ENCODE assay signal across 12 mouse cellular contexts in the genomic region with DNA sequence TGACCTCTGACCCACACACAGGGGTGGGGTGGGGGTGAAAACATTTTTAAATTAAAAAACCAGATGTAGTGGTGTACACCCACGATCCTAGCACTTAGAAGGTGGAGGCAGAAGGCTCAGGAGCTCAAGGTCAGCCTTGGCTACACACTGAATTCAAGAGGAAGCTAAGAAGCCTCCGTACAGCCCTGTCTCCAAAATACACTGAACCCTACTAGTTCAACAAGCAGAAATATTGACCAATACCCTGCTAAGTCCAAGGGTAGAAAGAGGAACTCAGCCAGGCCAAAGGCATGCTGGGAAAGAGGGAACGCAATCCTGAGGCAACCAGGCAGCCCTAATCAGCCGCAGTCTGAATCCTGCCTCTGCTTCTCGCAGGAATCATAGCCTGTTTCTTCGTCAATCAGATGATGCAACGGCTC. TPM values are rescaled to one million over a fixed set of nuclear protein-coding genes. Genes with fewer than 3 reads are reported as not detected.
DNase-seq lines count a peak whose midpoint lies in the region; ATAC-seq lines count a peak whose summit lies in the region.
"Had no signal": no experiment of that assay in that cellular context is flagged by ENCODE, and none has a peak within 500 bp of the region (broad histone marks: within the 10 kb centered on the region; RNA-seq: fewer than 3 reads in every experiment).

No protein-coding gene starts in this region.

- H3K4me3 ChIP-seq in liver, embryonic 11.5 days (ENCODE audit: low read depth, low read length) = peak overlapping the region; percentile 7; the same call in 1 of the 2 replicates
- no peak overlapping the region for H3K4me3 ChIP-seq in intestine, embryonic 15.5 days (replicated peaks)
- H3K4me3 ChIP-seq: limb, embryonic 12.5 days; neural tube, embryonic 12.5 days had no signal

- no peaks in the 10 kb centered on the region for H3K9me3 ChIP-seq in liver, embryonic 11.5 days (ENCODE audit: control insufficient read depth, low read length)
- H3K9me3 ChIP-seq in intestine, embryonic 15.5 days = no peaks in the 10 kb centered on the region
- H3K9me3 ChIP-seq: limb, embryonic 12.5 days; neural tube, embryonic 12.5 days had no signal

- no peaks in the 10 kb centered on the region for H3K36me3 ChIP-seq in liver, embryonic 11.5 days (ENCODE audit: control insufficient read depth, insufficient read depth, low read length)
- no peaks in the 10 kb centered on the region for H3K36me3 ChIP-seq in intestine, embryonic 15.5 days
- H3K36me3 ChIP-seq: limb, embryonic 12.5 days; neural tube, embryonic 12.5 days had no signal

- H3K4me1 ChIP-seq in liver, embryonic 11.5 days (replicated peaks; ENCODE audit: control insufficient read depth, insufficient read depth, low read length) = peaks cover 37% of the 10 kb centered on the region
- 0 out of 2 replicates have a peak, but pooled peaks cover 4% of the 10 kb centered on the region for H3K4me1 ChIP-seq in intestine, embryonic 15.5 days (replicated peaks)

- no peak for ATAC-seq in liver, embryonic 11.5 days (replicated peaks; ENCODE audit: low FRiP score)
- peak; percentile 69 for ATAC-seq in monocyte, adult 5-6 weeks (replicated peaks; ENCODE audit: insufficient number of reproducible peaks, low FRiP score, low TSS enrichment, poor library complexity, severe bottlenecking)
- no peak for ATAC-seq in intestine, embryonic 15.5 days

- H3K27me3 ChIP-seq in liver, embryonic 11.5 days (replicated peaks; ENCODE audit: control insufficient read depth, insufficient read depth, low read length) = no peaks in the 10 kb centered on the region
- H3K27me3 ChIP-seq in intestine, embryonic 15.5 days (replicated peaks) = no peaks in the 10 kb centered on the region

- DNase-seq in adrenal gland, adult 2 months = peak; percentile 54
- DNase-seq in adrenal gland, adult 8-10 months = no peak
- DNase-seq in layer of hippocampus, adult 9-11 months = peak; percentile 38
- no peak for DNase-seq in layer of hippocampus, postnatal 36 days
- DNase-seq in liver, embryonic 11.5 days (ENCODE audit: low spot score) = no peak
- DNase-seq in thymus, postnatal 36 days = no peak
- DNase-seq: cerebellum, postnatal 14 days; spleen, adult 18-20 months had no signal

- H3K4me2 ChIP-seq in liver, embryonic 11.5 days = peak overlapping the region; percentile 99
- H3K4me2 ChIP-seq in intestine, embryonic 15.5 days (replicated peaks) = no peak overlapping the region
- H3K4me2 ChIP-seq: limb, embryonic 12.5 days; neural tube, embryonic 12.5 days had no signal

- H3K9ac ChIP-seq in liver, embryonic 11.5 days (ENCODE audit: low read depth, low read length) = peak overlapping the region; percentile 27; the same call in 1 of the 2 replicates
- no peak overlapping the region for H3K9ac ChIP-seq in intestine, embryonic 15.5 days
- H3K9ac ChIP-seq: limb, embryonic 12.5 days; neural tube, embryonic 12.5 days had no signal

- WGBS in liver, embryonic 11.5 days = 32% methylated on average over 7 of the region's 7 CpGs
- WGBS in intestine, embryonic 15.5 days = 64% methylated on average over 7 of the region's 7 CpGs

- H3K27ac ChIP-seq in liver, embryonic 11.5 days (ENCODE audit: low read depth, low read length) = peak overlapping the region; percentile 100
- no peak overlapping the region for H3K27ac ChIP-seq in intestine, embryonic 15.5 days
- H3K27ac ChIP-seq: limb, embryonic 12.5 days; neural tube, embryonic 12.5 days had no signal

RNA-seq across cellular contexts. Expression of a gene that starts 3.2 kb away (rescaled TPM):
- total RNA-seq in adrenal gland, adult 2 months (2021) = 10 to 100 TPM; 59.3 to 66.6 TPM
- 12.2 and 14.7 TPM in 2 replicates for polyA plus RNA-seq in adrenal gland, adult 2 months (2012; rRNA removed)
- 10 to 100 TPM; 44.7 to 57.0 (median 55.7) TPM for total RNA-seq in adrenal gland, adult 8-10 months (2022)
- total RNA-seq in layer of hippocampus, postnatal 36 days (2021) = 10 to 100 TPM; 16.9 to 23.7 TPM
- 108 and 116 TPM in 2 replicates for polyA plus RNA-seq in liver, embryonic 11.5 days (2014; fragmentation: Nextera tagmentation; extraction: Ambion mirVana)
- 92.6 to 112 TPM (median 98.1 TPM) in 3 replicates for total RNA-seq in monocyte, adult 5-6 weeks (2017)
- 50.0 and 54.2 TPM in 2 replicates for polyA plus RNA-seq in intestine, embryonic 15.5 days (2015; fragmentation: Nextera tagmentation; extraction: Ambion mirVana)

RNA-seq across cellular contexts. Expression of a gene that starts 3.8 kb away (rescaled TPM):
- under 1 TPM in 1 of 2 experiments, not detected in 1; 0.31 TPM for total RNA-seq in adrenal gland, adult 2 months (2021)
- 0.30 and 0.55 TPM in 2 replicates for polyA plus RNA-seq in adrenal gland, adult 2 months (2012; rRNA removed)
- total RNA-seq in adrenal gland, adult 8-10 months (2022) = under 1 TPM; 0.17 to 0.65 (median 0.40) TPM
- total RNA-seq in layer of hippocampus, postnatal 36 days (2021) = not detected
- 0.10 and 0.11 TPM in 2 replicates for polyA plus RNA-seq in liver, embryonic 11.5 days (2014; fragmentation: Nextera tagmentation; extraction: Ambion mirVana)
- total RNA-seq in monocyte, adult 5-6 weeks (2017) = 0.19 to 2.2 TPM (median 0.85 TPM) in 3 replicates
- polyA plus RNA-seq in intestine, embryonic 15.5 days (2015; fragmentation: Nextera tagmentation; extraction: Ambion mirVana) = 0.08 and 0.16 TPM in 2 replicates
- polyA plus RNA-seq: neural tube, embryonic 12.5 days had no signal

Comparison
In these comparisons a context has a peak if more than half of its experiments do, and no peak if none do; other contexts are left out.
1. DNase-seq: peak in adrenal gland, adult 2 months (single experiment) and layer of hippocampus, adult 9-11 months (single experiment); none in adrenal gland, adult 8-10 months (single experiment), layer of hippocampus, postnatal 36 days (0 of 2), liver, embryonic 11.5 days (single experiment) and thymus, postnatal 36 days (0 of 2).